Mouse (Mus musculus): ENCODE results near the gene 9330161L09Rik.
A peak's percentile ranks its signal among the peaks of the same experiment; 100 is the strongest.
"Not testable (repeated sequence)": the region's sequence is repeated elsewhere in the genome, so short reads cannot be mapped to it uniquely, and the experiment has no call there.

9330161L09Rik gene

DNA sequence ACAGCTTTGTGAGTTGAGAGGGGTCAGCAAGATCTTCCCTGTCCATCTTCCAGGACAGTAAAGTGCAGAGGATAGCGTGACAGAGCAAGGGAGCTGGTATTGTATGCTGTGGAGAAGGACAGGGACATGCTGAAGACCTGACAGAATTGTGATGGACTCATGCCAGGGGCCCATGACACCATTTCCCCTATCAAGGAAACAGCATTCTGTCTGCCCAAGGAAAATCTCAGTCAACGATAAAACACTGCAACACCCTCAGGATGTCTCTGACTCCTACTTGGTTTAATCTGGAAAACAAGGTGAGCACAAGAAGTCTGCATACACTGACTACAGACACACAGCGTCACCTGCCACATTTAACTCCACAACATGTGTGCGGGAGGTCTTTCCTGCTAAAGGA lies at the start of gene 9330161L09Rik:
Gene 9330161L09Rik, minus strand, starts transcription at position 101 of the 400 bp plus-strand sequence.
- no peak for DNase-seq (ENCODE audit: low spot score)

DNA sequence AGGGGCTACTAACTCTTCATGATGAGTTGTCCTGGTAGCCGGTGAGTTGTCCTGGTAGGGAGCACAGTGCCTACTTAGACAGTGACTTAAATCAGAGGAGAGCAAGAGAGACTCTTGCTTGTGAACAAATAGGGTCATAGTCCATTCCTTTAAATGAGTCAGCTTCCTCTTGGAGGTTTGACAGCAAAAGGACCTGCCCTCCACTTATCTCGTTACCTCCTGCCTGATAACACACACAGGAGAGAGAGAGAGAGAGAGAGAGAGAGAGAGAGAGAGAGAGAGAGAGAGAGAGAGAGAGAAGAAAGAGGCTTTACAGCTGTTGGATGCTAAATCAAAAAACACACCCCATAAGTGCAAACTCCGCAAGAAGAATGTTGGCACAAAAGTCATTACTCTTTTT lies 49.5 kb upstream of the 9330161L09Rik start, which contains the start of gene Ifi27l2b:
Gene Ifi27l2b, minus strand, starts transcription at position 84 of the 400 bp plus-strand sequence.
- no peak for DNase-seq (ENCODE audit: low spot score)

DNA sequence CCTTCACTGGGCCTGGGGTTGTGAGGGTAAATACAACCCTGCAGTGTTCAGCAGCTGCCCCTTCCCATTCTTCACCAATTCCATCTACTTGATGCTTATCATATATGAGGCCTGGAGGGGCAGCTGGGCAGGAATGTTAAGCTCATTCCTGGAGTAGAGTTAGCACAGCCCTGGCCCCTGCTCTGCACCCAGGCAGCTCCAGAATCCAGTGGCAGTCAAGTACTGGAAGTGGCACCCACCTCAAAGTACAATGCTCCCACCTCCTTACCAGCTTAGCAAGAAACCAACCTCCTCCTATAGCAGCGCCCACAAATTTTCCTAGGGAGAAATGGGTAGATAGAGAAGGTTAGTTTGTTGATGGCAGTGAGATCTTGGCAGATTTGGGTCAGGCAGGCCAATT lies 49.1 kb upstream of the 9330161L09Rik start:
- not testable (repeated sequence) for DNase-seq (ENCODE audit: low spot score)

DNA sequence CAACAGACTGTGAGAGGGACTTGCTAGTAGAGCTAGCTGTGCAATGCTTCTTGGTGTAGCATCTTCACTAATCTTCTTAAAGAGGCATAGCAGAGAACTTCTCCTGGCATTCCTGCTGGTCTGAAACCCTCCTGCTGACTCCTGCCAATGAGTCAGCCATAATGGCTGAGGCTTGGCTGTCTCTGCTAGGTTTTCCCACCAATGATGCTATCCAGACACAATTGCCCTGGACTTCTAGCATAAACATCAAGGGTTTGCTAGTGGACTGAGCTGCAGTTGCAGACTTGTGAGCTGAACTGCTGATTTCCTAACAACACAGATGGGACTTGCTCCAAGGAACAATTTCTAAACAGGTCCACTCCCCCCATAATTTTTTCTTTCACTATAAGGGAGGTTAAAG lies 45.7 kb upstream of the 9330161L09Rik start:
- DNase-seq (ENCODE audit: low spot score), result no peak

DNA sequence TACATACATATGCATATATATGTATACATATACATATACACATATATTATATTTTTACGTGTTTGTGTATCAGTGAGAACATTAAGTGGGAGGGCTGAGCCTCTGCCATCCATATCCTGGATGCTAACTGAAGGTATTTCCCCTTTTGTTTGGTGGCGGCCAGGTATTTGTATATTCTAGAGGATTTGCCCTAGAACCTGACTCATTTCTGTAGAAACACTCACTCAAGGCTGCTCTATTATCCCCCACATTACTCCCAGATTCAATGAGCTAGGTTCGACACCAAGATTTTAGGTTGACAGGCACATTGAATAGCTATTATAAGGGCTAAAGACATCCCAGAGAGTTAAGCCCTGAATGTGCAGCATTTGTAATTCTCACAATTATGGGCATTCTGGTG lies 37.4 kb upstream of the 9330161L09Rik start:
- no peak for DNase-seq (ENCODE audit: low spot score)

DNA sequence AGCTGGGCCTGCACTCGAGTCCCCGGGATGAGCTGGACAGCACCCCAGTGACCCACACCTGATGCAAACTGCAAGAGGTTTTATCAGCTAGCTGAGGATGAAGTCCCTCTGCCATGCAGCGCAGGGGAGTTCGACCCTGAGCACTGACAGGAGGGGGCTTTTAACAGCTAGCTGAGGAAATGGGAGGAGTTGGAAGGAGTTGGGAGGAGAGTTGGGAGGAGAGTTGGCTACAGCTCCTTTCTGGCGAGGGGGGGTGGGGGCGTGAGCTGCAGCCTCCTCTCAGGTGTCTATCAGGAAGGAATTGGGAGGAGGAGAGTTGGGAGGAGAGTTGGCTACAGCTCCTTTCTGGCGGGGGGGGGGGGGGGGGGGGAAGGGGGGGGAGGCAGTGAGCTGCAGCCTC lies 36.6 kb upstream of the 9330161L09Rik start:
- not testable (repeated sequence) for DNase-seq (ENCODE audit: low spot score)

DNA sequence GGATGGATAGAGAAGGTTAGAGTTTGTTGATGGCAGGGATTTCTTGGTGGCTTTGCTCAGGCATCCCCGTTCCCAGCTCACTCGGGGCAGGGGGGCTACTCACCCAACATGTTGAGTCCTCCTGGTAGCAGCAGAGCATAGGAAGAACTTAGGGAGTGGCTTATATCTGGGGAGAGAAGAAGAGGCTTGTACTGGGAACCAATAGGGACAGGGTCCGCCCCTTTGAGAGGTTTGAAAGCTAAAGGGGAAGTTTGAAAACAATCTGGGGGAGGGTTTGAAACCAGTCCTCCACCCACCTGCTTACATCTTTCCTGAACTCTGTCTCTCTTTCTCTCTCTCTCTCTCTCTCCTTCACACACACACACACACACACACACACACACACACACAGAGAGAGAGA lies 35.9 kb upstream of the 9330161L09Rik start, which contains the start of gene Ifi27l2a:
Gene Ifi27l2a, minus strand, starts transcription at position 157 of the 400 bp plus-strand sequence.
- DNase-seq (ENCODE audit: low spot score), result no peak

DNA sequence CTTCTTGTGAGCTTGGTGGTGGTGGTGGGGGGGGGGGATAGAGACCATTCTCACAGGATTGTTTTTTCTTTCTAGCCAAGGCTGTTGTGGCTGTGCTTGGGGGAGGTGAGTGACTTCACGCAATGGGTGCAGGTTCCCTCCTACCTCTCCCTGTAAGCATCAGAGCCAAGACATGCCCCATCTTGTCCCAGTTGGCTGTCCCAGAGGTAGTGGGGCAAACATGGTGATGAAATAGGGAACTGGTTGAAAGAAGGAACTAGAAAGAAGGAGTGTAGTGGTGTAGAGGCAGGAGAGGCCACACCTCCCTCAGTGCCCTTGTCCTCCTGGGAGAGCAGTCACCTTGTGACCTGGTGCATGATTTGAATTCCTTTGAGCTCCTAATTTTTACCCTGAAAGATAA lies 30.0 kb upstream of the 9330161L09Rik start:
- DNase-seq (ENCODE audit: low spot score), result no peak

DNA sequence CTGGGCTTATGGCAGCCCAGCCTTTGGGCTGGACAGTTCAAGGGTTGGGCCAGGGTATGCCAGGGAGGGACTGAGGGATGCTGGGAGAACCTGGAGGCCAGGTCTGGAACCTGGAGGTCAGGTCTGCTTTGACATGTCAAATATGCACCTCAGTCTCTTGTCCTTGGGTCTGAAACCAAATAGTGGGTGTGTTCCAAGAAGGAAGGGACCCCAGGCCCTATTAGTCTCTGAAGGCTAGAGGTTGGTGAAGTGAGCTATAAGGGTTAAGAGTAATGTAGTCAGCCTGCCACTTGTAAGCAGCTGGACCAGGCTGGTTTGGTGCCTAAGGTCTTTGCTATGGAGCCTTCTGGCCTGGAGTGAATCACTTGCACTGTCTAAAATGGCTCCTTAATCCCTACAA lies 27.2 kb upstream of the 9330161L09Rik start:
- DNase-seq (ENCODE audit: low spot score), result no peak

DNA sequence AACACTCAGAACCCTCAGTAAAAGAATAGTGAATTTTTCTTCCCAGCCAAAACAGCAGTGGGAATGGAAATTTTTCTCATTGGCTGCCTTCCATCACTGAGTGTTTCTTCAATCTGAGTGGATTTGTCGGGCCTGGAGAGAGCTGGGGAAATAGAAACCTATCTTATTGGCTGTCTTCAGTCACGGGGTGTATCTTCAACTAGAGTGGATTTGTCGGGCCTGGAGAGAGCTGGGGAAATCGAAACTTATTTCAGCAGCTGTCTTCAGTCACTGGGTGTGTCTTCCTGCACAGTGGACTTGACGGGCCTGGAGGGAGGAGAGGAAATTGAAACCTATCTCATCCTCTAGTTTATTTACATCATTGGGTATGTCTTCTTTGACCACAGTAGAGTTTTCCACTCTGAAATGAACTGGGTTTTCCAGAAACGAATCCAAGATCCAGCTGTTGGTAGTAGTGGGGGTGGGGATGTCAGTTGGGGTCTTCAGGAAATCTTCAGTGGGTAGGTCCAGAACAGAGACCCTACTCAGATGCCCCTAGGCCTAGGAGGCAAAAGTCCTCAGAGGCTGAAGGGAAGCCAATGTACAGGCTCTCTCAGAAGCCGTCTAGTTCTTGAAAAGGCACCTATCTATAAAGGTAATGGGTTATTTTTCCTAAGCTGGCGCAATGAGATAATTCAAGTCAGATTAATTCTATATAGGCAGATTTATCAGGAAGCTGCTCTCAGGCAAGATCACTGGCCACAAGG lies 26.5 kb upstream of the 9330161L09Rik start, which contains the start of gene Ifi27:
Gene Ifi27, plus strand, starts transcription at position 226 of the 746 bp plus-strand sequence.
- DNase-seq (ENCODE audit: low spot score), result no peak

DNA sequence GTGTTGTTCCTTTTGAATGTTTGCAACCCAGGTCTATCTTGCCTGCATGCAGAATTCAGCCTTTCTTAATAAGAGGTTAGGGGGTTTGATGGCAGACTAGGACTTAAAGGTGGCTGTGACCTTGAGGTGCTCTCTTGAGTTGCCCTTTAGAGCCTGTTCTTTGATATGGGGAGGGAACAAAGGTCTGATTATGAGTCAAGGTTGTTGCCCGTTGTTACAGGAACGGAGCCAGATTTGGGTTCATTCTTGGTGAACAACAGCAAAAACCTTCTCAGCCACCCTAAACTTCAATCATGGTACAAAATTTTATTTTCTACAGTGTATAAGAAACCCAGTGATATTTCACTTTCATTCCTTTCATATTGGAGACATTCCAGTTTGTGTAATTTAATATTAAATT lies 25.8 kb upstream of the 9330161L09Rik start:
- no peak for DNase-seq (ENCODE audit: low spot score)

DNA sequence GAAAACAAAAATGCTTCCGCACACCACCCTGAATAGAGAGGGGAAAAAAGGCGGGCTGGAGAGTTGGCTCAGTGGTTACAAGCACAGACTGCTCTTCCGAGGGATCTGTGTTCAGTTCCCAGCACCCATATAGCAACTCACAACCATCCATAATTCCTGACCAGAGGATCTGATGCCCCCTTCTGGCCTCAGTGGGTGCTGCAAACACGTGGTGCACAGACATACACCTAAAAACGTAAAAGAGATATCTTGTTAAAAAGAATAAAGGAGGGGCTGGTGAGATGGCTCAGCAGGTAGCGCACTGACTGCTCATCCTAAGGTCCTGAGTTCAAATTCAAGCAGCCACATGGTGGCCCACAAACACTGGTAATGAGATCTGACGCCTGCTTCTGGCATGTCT lies 19.1 kb upstream of the 9330161L09Rik start:
- DNase-seq (ENCODE audit: low spot score), result no peak

DNA sequence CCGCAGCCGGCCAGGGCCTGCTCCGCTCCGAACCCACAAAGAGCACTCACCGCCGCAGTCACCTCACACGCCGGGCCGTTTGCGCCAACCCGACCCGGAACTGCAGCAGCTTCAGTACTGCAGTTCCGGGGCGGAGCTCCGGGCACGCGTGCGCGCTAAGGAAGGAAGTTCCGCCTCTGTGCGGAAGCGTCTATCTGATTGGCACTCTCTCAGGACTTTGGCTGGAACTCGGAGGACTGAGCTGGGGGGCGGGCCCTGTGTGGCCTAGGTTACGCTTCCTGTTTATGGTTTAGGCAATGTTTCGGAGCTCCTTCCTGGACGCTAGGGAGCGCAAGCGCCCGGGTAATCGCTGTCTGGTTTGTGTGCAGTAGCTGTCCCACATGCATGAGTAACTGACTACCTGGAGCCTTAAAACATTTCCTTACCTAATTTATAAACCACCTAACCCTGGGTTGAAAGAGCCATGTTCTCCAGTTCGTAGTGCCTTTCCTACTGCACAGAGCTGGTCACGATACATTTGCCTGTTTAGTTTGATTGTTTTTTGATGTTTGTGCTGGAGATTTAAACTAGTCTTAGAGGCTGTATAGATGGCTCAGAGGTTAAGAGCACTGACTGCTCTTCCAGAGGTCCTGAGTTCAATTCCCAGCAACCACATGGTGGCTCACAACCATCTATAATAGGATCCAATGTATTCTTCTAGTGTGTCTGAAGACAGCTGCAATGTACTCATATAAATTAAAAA lies 18.3 kb upstream of the 9330161L09Rik start, which contains the start of gene Ddx24:
Gene Ddx24, minus strand, starts transcription at position 102 of the 742 bp plus-strand sequence.
- peak; percentile 99 for DNase-seq (ENCODE audit: low spot score)

DNA sequence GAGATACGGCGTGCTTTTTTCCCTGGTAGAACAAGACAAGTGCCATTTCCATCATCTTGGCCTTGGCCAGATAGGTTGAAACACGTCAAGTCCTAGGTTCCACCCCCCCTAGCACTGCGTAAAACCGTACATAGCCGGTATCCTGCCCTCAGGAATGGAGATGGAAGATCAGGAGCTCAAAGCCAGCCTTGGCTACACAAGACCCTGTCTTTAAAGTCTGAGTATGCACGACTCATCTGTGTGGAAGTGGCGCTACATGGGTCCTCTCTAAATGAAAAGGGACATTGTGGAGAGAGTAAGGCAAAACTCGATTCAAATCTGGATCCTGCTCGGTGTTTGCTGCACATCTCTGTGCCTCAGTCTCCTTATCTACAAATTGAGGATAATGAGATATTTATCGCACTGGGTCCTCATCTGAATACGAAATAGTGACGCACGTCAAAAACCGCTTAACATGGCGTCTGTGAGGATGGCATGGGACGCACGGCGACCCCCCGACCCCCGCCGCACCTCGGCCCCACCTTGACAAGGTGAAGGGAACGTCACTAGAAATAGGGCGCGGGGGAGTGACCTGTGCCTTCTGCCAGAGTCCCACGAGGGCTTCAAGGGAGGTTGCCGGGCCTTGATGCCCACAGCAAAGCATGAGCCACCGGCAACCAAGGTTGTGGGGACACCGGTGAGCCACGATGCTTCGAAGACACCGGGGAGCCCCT lies 17.6 kb upstream of the 9330161L09Rik start:
- no peak for DNase-seq (ENCODE audit: low spot score)

DNA sequence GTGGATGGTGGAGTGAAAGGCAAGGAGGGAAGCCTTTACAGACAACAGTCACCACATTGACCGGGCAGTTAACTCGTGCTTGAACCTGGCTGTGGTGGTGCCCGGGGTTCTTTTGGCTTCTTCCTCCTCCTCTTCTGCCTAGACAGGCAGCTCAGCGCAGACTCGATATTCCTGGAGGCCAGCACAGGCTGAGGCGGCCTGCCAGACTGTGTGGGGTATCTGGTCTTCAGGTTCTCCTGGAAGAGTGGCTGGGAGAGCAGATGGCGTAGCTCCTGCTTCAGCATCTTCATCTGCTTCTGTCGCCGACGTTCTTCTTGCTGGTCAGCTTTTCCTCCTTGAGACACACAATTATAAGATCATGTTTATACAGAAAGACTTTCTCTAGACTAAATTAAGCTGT lies 524 bp upstream of the 9330161L09Rik start:
- DNase-seq (ENCODE audit: low spot score), result no peak

DNA sequence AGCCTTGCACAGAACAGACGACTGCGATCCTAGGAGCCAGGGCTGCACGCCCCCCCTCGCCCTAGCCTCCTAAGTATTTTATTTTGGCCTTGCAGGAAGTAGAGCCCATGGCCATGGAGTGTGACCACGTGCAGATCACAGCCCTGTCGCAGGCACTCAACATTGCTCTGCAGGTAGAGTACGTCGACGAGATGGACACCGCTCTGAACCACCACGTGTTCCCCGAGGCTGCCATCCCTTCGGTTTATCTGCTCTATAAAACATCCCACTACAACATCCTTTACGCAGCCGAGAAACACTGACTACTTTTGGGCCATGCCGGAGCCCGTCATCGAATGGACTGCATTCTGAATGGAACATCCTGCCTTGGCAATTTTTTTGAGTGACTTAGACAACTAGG lies 3.5 kb downstream of the 9330161L09Rik start:
- DNase-seq (ENCODE audit: low spot score), result no peak

DNA sequence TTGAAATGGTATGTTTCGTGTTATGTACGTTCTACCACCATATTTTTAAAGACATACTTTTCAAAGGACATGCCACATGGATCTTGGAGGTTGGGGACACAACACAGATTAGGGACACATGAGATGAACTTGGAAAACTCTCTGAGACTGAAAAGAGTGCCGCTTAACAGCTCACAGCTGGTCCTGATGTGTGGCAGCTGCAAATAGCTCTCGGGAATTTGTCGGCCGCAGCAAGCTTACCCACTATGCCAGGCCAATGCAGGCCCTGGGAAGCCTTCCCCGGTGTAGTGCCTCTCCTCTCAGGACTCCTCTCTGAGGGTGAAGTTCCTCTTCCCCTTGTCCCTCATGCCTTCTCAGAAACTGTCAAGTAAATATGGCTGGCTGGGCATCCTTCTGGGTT lies 10.9 kb downstream of the 9330161L09Rik start:
- DNase-seq (ENCODE audit: low spot score), result no peak

DNA sequence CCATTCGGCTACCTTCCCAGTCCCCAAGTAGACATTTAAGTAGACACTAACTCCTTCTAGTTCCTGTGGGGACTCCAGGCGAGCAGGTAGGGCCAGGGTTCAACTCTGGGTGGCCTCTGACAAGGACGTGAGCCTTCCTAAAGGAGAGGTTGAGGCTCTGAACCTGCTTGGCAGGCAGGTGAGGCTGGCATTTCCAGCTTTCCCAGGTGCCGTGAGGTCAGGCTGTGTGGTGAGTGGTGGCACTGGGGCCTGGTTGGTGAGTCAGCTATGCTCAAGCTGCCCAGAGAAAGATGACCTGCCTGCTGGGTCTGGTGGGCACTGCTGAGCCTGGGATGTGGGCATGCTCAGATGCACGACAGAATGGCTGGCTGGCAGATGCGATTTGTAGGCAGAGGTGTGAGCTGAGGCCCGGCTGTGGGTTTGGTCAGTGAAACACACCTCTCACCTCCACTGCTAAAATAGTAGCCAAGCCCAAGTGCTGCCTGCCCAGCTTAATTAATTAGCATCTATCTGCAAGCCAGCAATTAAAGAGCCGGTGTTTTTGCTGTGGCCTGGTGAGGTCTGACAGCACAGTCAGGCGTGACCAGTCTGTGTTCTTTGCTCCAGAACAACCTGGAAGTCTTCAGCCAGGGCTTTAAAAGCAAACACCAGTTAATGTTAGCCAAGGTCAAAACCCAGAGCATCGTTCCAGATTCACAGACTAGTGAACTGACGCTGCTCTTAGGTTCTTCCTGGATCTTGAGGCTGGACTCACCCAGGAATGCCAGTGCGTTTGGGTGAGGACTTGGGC lies 11.9 kb downstream of the 9330161L09Rik start:
- DNase-seq (ENCODE audit: low spot score), result no peak

DNA sequence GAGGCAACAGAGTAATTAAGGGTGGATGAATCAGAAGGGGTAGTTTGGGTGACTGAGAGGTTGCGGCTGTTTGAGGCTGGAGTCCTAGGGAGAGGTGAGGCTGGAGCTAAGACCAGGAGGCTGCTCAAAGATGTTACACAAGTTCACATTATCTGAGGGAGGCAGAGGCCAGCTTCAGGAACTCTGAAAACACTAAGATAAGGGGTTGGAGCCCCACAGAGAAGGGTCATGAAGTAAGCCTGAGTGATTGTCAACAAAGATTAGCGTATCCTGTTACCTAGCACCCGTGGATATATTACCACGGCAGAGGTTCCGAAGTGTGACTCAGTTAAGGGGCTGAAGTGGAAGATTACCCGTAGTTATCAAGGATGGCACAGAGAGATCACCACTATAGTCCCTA lies 14.1 kb downstream of the 9330161L09Rik start:
- no peak for DNase-seq (ENCODE audit: low spot score)

DNA sequence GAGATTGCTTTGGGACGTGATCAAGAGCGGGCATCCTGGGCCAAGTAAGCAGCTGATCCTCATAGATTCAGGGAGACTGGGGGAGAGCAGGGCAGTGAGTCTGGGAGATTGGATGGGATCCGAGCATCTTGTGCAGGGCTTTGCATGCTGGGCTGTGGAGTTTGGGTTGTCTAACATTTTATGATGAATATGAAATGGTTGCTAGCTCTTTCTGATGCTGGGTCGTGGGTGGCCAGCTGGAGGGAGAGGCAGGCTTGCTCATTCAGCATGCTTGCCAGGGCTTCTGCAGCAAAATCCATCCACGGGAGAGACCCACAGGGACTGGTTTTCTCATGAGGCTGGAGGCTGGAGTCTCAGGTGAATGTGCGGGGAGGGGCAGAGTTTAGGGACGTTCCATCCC lies 16.5 kb downstream of the 9330161L09Rik start:
- DNase-seq (ENCODE audit: low spot score), result no peak

DNA sequence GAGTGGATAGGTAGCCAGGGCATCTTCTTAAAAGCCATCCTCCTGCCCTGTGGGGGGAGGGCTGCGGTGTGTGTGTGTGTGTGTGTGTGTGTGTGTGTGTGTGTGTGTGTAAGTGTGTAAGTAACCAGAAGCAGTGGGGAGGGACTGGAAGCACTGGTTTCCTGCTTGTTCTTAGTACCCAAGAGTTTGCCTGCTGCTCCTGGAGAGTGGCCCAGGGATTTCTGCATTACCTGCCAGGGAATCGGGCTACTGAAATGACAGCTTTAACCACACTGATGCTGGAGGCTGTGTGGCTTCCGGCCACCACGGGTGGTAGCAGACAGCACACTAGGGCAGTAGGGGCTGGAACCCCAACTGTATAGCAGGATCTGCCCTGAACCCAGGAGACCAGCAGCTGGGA lies 17.6 kb downstream of the 9330161L09Rik start:
- DNase-seq (ENCODE audit: low spot score), result no peak

DNA sequence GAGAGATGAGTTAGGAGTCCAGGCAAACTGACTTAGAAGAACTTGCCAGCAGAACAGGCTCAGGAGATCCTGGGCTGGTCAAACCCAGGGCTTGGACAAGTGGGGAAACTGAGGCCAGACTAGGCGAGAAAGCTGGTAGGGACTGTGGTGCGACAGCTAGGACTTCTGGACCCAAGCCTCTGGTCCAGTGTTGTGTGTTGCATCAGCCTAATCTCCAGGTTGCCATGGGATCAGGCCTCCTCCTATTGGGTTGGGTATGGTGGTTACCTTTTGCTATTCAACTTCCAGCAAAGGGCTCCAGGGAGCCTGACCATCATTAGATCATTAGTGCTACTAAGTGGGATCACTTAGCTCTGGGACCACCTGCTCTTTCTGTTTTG lies 18.3 kb downstream of the 9330161L09Rik start:
- DNase-seq (ENCODE audit: low spot score), result peak; percentile 8
